Mouse (Mus musculus) cortical plate, adult 2 months (tissue): ENCODE measurements at regions not wholly inside any gene's neighbourhood (a gene's known extent, or its start where the extent isn't known, plus 50 kb on each side); places are given as distances from the start of the nearest gene placed in this dataset.

Experiments used
- CTCF ChIP-seq: fragments of 200-500 bp; IDR thresholded peaks from 2 replicates; pipeline ENCODE4 v1.5.1; 2011; ENCODE audit warnings: mild to moderate bottlenecking, control low read depth, low read length; ENCODE audit not compliant: insufficient read depth; ENCODE audit errors: extremely low read depth
- POLR2A ChIP-seq: fragments of 200-500 bp; IDR thresholded peaks from 2 replicates; pipeline ENCODE4 v1.6.1; 2011; ENCODE audit warnings: mild to moderate bottlenecking, low read length, control low read depth; ENCODE audit not compliant: insufficient read depth; ENCODE audit errors: extremely low read depth

DNA sequence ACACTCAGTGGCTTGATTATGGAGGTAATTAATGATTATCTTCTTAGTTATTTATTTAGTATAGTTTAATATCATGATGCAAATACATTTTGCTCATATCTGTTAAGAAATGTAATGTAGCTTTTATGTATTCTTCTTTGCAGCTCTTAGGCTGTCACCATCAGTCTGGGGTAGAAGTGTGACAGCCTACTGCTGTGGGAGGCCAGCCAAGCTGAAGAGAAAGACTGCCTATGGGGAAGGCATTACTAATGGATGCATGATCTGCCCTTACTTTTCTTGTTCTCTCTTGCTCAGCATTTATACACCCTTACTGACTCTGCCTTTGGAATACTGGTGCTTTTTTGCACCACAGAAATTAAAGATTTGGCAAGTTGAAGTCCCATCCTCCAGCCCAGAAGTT lies 362.8 kb upstream of the Stxbp6 start:
- no peak for TF ChIP-seq CTCF
- TF ChIP-seq POLR2A, result no peak
